Mouse (Mus musculus) limb, embryonic 15.5 days (tissue): ENCODE measurements around the gene Itprid1. TPM values are rescaled to one million over a fixed set of nuclear protein-coding genes. Genes with fewer than 3 reads are reported as not detected.

Source experiments
- ATAC-seq: fragments of 200-750 bp; cut with Nextera tagmentation; 2 replicates; pipeline ENCODE4 v1.8.0; 2017; ENCODE audit warnings: low read depth, moderate TSS enrichment; ENCODE audit not compliant: insufficient number of reproducible peaks, low FRiP score, low TSS enrichment
- H3K27ac ChIP-seq: fragments of 300-500 bp; sonication (generic); 2 replicates; pipeline ENCODE4 v1.5.1; 2015; ENCODE audit warnings: moderate library complexity, mild to moderate bottlenecking, inconsistent platforms
- H3K27me3 ChIP-seq: fragments of 300-500 bp; sonication (generic); 2 replicates; pipeline ENCODE4 v1.6.1; 2015; ENCODE audit warnings: inconsistent platforms
- H3K36me3 ChIP-seq: fragments of 300-500 bp; sonication (generic); 2 replicates; pipeline ENCODE4 v1.6.1; 2015; ENCODE audit warnings: inconsistent platforms
- H3K4me1 ChIP-seq: fragments of 300-500 bp; sonication (generic); 2 replicates; pipeline ENCODE4 v1.6.1; 2015; ENCODE audit warnings: inconsistent platforms
- H3K4me2 ChIP-seq: fragments of 300-500 bp; sonication (generic); 2 replicates; pipeline ENCODE4 v1.6.1; 2015; ENCODE audit warnings: mild to moderate bottlenecking, inconsistent platforms
- H3K4me3 ChIP-seq: fragments of 300-500 bp; sonication (generic); 2 replicates; pipeline ENCODE4 v1.5.1; 2015; ENCODE audit warnings: mild to moderate bottlenecking, inconsistent platforms
- H3K9ac ChIP-seq: fragments of 300-500 bp; sonication (generic); 2 replicates; pipeline ENCODE4 v1.6.1; 2015; ENCODE audit warnings: inconsistent platforms
- H3K9me3 ChIP-seq: fragments of 300-500 bp; sonication (generic); 2 replicates; pipeline ENCODE4 v1.6.1; 2016; ENCODE audit warnings: inconsistent platforms
- WGBS: fragments of 180-500 bp; shearing (Covaris S2); methylation state at CpG from one replicate; pipeline ENCODE4 v1.1.7; 2015; 5-methylcytosine and 5-hydroxymethylcytosine counted together
- polyA plus RNA-seq: library from polyadenylated mRNA; unstranded; fragments of >200 nt; fragmentation: Nextera tagmentation; extraction: Ambion mirVana; gene quantifications from 2 replicates; pipeline ENCODE4 v1.2.1, GENCODE M21; 2015

Gene Itprid1
- polyA plus RNA-seq, 1 experiment from 2014 or later, result 0.22 TPM

DNA sequence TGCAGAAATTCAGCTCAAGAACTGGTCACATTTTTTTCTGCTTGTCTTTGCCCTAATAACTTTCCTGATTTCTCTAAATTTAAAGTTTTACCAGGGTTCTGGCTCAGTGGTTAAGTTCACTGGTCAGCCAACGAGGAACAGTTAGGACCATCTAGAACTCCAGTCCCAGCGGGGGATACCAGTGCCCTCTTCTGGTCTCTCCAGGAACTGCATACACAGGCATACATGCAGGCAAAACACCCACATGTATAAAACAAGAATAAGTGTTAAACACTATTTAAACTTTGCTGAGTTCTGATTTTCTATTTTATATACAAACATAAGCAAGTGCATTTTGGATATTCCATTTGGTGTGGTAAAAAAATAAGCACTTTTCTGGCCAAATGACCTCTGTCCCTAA lies 188.8 kb downstream of the Itprid1 start:
- ATAC-seq, result no peak
- Histone ChIP-seq H3K27me3 (no peaks in the 10 kb centered on the region), H3K9ac (no peak overlapping the region), H3K4me3 (no peak overlapping the region), H3K36me3 (no peaks in the 10 kb centered on the region), H3K4me1 (no peaks in the 10 kb centered on the region; the same call in 1 of the 2 replicates), H3K27ac (no peak overlapping the region), H3K9me3 (no peaks in the 10 kb centered on the region), H3K4me2 (no peak overlapping the region)
- 63% methylated on average over 2 of the region's 2 CpGs for WGBS

DNA sequence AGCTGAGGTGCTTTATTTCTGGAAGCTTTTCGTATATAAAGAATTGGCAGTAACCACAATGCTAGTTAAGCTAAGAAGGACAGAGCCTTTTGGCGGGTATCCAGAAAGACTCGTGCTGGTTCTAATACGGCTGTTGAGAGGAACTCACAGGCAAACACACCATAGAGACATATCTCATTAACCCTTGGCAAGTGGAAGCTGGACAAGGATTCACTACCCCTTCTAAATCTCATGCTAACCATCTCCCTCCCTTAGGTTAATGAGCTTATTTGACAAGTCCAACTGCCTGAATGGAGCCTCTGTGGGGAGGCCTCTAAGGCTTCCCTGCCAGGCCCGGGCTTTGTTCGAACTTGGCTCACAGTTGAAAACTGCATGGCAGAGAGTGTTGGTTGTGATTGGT lies 190.6 kb downstream of the Itprid1 start:
- H3K9me3 ChIP-seq, result no peaks in the 10 kb centered on the region
- no peak overlapping the region for H3K27ac ChIP-seq
- ATAC-seq, result no peak
- no peak overlapping the region for H3K4me3 ChIP-seq
- H3K4me2 ChIP-seq, result no peak overlapping the region
- no peaks in the 10 kb centered on the region for H3K36me3 ChIP-seq
- WGBS, result 56% methylated on average over 6 of the region's 6 CpGs
- H3K4me1 ChIP-seq, result no peaks in the 10 kb centered on the region; the same call in 1 of the 2 replicates
- no peak overlapping the region for H3K9ac ChIP-seq
- H3K27me3 ChIP-seq, result no peaks in the 10 kb centered on the region

DNA sequence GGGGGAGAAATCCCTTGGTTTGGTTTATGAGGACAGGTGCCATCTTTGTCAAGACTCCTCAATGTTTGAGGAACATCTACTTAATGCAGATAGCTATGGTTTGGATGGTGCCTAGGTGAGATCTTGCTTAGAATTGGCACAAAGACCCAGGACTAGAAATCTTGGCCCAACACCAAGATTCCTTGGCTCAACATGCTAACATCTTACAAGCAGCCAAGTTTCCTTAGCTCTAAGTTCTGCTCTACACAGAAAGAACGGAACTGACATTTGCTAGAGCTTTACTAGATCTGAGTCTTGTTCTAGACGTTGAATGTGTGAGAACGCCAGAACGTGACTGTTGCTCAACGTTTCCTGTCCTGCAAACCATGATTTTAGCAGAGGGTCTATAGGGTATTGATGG lies 191.3 kb downstream of the Itprid1 start:
- 67% methylated on average over 5 of the region's 5 CpGs for WGBS
- H3K9ac ChIP-seq, result no peak overlapping the region
- no peaks in the 10 kb centered on the region; the same call in 1 of the 2 replicates for H3K4me1 ChIP-seq
- H3K27ac ChIP-seq, result no peak overlapping the region
- H3K9me3 ChIP-seq, result no peaks in the 10 kb centered on the region
- no peak overlapping the region for H3K4me2 ChIP-seq
- H3K36me3 ChIP-seq, result no peaks in the 10 kb centered on the region
- ATAC-seq, result no peak
- H3K4me3 ChIP-seq, result no peak overlapping the region
- no peaks in the 10 kb centered on the region for H3K27me3 ChIP-seq

Other genes with a start within 250 kb of the Itprid1 start
- gene Neurod6, start 155.6 kb upstream of the Itprid1 start, polyA plus RNA-seq, result not detected in 2 replicates
- gene Ppp1r17, start 180.6 kb downstream of the Itprid1 start, polyA plus RNA-seq, result not detected in 2 replicates